Mouse (Mus musculus) E14TG2a.4 (cell line): ENCODE measurements around the gene Vmn2r72.

ENCODE experiments used
- H3K27me3 ChIP-seq: 2 replicates; pipeline ENCODE4 v1.6.1; 2014; ENCODE audit warnings: low read length, control low read depth; ENCODE audit not compliant: insufficient read depth
- H3K36me3 ChIP-seq: 2 replicates; pipeline ENCODE4 v1.6.1; 2014; ENCODE audit warnings: low read length, control low read depth; ENCODE audit not compliant: insufficient read depth
- H3K4me1 ChIP-seq: replicated peaks from 2 replicates; pipeline ENCODE4 v1.6.1; 2014; ENCODE audit warnings: low read depth, low read length, control low read depth
- H3K4me3 ChIP-seq: replicated peaks from 2 replicates; pipeline ENCODE4 v1.5.1; 2014; ENCODE audit warnings: mild to moderate bottlenecking, low read length
- H3K9me3 ChIP-seq: 2 replicates; pipeline ENCODE4 v1.6.1; 2014; ENCODE audit warnings: low read length, control low read depth
- CTCF ChIP-seq: conservative IDR thresholded peaks from 2 replicates; pipeline ENCODE4 v1.5.1; 2014; ENCODE audit warnings: low read length
- NANOG ChIP-seq: IDR thresholded peaks from 2 replicates; pipeline ENCODE4 v1.6.1; 2014; ENCODE audit warnings: borderline replicate concordance, low read length, mixed read lengths

The Vmn2r72 gene

GRCm38 (mm10) chr7:85754997-85755396 lies at the start of gene Vmn2r72:
Gene Vmn2r72, minus strand, starts transcription at chr7:85755097.
- Histone ChIP-seq H3K4me3 (no peak within 1 kb of the TSS), H3K36me3 (no peaks in the 10 kb centered on the region), H3K27me3 (no peaks in the 10 kb centered on the region)

More at GRCm38 (mm10) chr7:85754997-85755396, at the start of gene Vmn2r72:
- H3K4me1 ChIP-seq, result no peaks in the 10 kb centered on the region
- TF ChIP-seq NANOG (no peak), CTCF (no peak)
- no peaks in the 10 kb centered on the region for H3K9me3 ChIP-seq
